Mouse (Mus musculus) mouse trophoblast stem cell (cell line): ENCODE data around the gene Ttbk2.

Source experiments
- in situ Hi-C, 2 experiments: fragments of 300-500 bp; cut with MseI, MboI; formaldehyde crosslinking; loops; 2 replicates in 1 of 2; 3 replicates in 1 of 2; pipeline ENCODE4 v1.15.1; 2025

The Ttbk2 gene

GRCm38 (mm10) chr2:120748041-120748440, 102.4 kb downstream of the Ttbk2 start:
- in situ Hi-C loops, result no loop called here

- in situ Hi-C loops, result no loop called here
These were observed 104.9 kb downstream of the Ttbk2 start for GRCm38 (mm10) chr2:120745496-120745895.

- in situ Hi-C loops, result no loop called here
These were observed 118.4 kb downstream of the Ttbk2 start for GRCm38 (mm10) chr2:120731877-120732530.

- in situ Hi-C loops, result no loop called here
These were observed 119.1 kb downstream of the Ttbk2 start for GRCm38 (mm10) chr2:120731167-120731862.

GRCm38 (mm10) chr2:120730639-120731166, 119.7 kb downstream of the Ttbk2 start:
- in situ Hi-C loops, result no loop called here

GRCm38 (mm10) chr2:120729775-120730585, 120.4 kb downstream of the Ttbk2 start:
- in situ Hi-C loops, result no loop called here

- in situ Hi-C loops, result no loop called here
These were observed 126.2 kb downstream of the Ttbk2 start for GRCm38 (mm10) chr2:120724176-120724575.

- in situ Hi-C loops, result no loop called here
These were observed 126.8 kb downstream of the Ttbk2 start for GRCm38 (mm10) chr2:120723621-120724020.

GRCm38 (mm10) chr2:120722491-120722890, 127.9 kb downstream of the Ttbk2 start:
- in situ Hi-C loops, result no loop called here

- in situ Hi-C loops, result no loop called here
These were observed 128.5 kb downstream of the Ttbk2 start for GRCm38 (mm10) chr2:120721911-120722310.

- in situ Hi-C loops, result no loop called here
These were observed 129.6 kb downstream of the Ttbk2 start for GRCm38 (mm10) chr2:120720821-120721220.

- in situ Hi-C loops, result no loop called here
These were observed 131.9 kb downstream of the Ttbk2 start for GRCm38 (mm10) chr2:120718496-120718895.

- in situ Hi-C loops, result no loop called here
These were observed 137.0 kb downstream of the Ttbk2 start for GRCm38 (mm10) chr2:120713441-120713840.

- in situ Hi-C loops, result no loop called here
These were observed 139.5 kb downstream of the Ttbk2 start for GRCm38 (mm10) chr2:120710948-120711347.

- in situ Hi-C loops, result no loop called here
These were observed 140.2 kb downstream of the Ttbk2 start for GRCm38 (mm10) chr2:120710154-120710553.

- in situ Hi-C loops, result no loop called here
These were observed 143.4 kb downstream of the Ttbk2 start for GRCm38 (mm10) chr2:120707041-120707440.

- in situ Hi-C loops, result no loop called here
These were observed 147.7 kb downstream of the Ttbk2 start for GRCm38 (mm10) chr2:120702675-120703074.

- in situ Hi-C loops, result no loop called here
These were observed 150.0 kb downstream of the Ttbk2 start for GRCm38 (mm10) chr2:120700379-120700885.

- in situ Hi-C loops, result no loop called here
These were observed 152.6 kb downstream of the Ttbk2 start for GRCm38 (mm10) chr2:120697767-120698166.
